Mouse (Mus musculus): ENCODE measurements around the gene Olfr706. TPM values are rescaled to one million over a fixed set of nuclear protein-coding genes. Genes with fewer than 3 reads are reported as not detected.

Gene Olfr706
- polyA plus RNA-seq, 1 experiment from 2014 or later = not detected

Other genes starting within 250 kb of the Olfr706 start
- gene Olfr693, start 207.6 kb downstream of the Olfr706 start, polyA plus RNA-seq (2014; fragmentation: Nextera tagmentation; extraction: Ambion mirVana) = not detected in 2 replicates
- not detected in 2 replicates for gene Olfr694, start 196.3 kb downstream of the Olfr706 start, polyA plus RNA-seq (2014; fragmentation: Nextera tagmentation; extraction: Ambion mirVana)
- gene Olfr695, start 171.8 kb downstream of the Olfr706 start, polyA plus RNA-seq (2014; fragmentation: Nextera tagmentation; extraction: Ambion mirVana) = not detected in 2 replicates
- gene Olfr697, start 145.7 kb downstream of the Olfr706 start, polyA plus RNA-seq (2014; fragmentation: Nextera tagmentation; extraction: Ambion mirVana) = not detected in 2 replicates
- not detected in 2 replicates for gene Olfr698, start 132.8 kb downstream of the Olfr706 start, polyA plus RNA-seq (2014; fragmentation: Nextera tagmentation; extraction: Ambion mirVana)
- not detected in 2 replicates for gene Olfr699, start 95.0 kb downstream of the Olfr706 start, polyA plus RNA-seq (2014; fragmentation: Nextera tagmentation; extraction: Ambion mirVana)
- gene Olfr700, start 79.3 kb downstream of the Olfr706 start, polyA plus RNA-seq (2014; fragmentation: Nextera tagmentation; extraction: Ambion mirVana) = not detected in 2 replicates
- gene Olfr701, start 74.0 kb downstream of the Olfr706 start, polyA plus RNA-seq (2014; fragmentation: Nextera tagmentation; extraction: Ambion mirVana) = not detected in 2 replicates
- not detected in 2 replicates for gene Olfr702, start 54.3 kb downstream of the Olfr706 start, polyA plus RNA-seq (2014; fragmentation: Nextera tagmentation; extraction: Ambion mirVana)
- not detected in 2 replicates for gene Olfr703, start 44.8 kb downstream of the Olfr706 start, polyA plus RNA-seq (2014; fragmentation: Nextera tagmentation; extraction: Ambion mirVana)
- not detected in 2 replicates for gene Olfr704, start 25.0 kb downstream of the Olfr706 start, polyA plus RNA-seq (2014; fragmentation: Nextera tagmentation; extraction: Ambion mirVana)
- not detected in 2 replicates for gene Olfr705, start 11.3 kb downstream of the Olfr706 start, polyA plus RNA-seq (2014; fragmentation: Nextera tagmentation; extraction: Ambion mirVana)
- not detected in 2 replicates for gene Olfr707, start 13.1 kb upstream of the Olfr706 start, polyA plus RNA-seq (2014; fragmentation: Nextera tagmentation; extraction: Ambion mirVana)
- not detected in 2 replicates for gene Olfr1532-ps1, start 19.8 kb upstream of the Olfr706 start, polyA plus RNA-seq (2014; fragmentation: Nextera tagmentation; extraction: Ambion mirVana)
- gene Olfr709-ps1, start 44.1 kb upstream of the Olfr706 start, polyA plus RNA-seq (2014; fragmentation: Nextera tagmentation; extraction: Ambion mirVana) = not detected in 2 replicates
- not detected in 2 replicates for gene Olfr710, start 60.1 kb upstream of the Olfr706 start, polyA plus RNA-seq (2014; fragmentation: Nextera tagmentation; extraction: Ambion mirVana)
- not detected in 2 replicates for gene Olfr6, start 75.8 kb upstream of the Olfr706 start, polyA plus RNA-seq (2014; fragmentation: Nextera tagmentation; extraction: Ambion mirVana)
- gene Olfr711, start 87.3 kb upstream of the Olfr706 start, polyA plus RNA-seq (2014; fragmentation: Nextera tagmentation; extraction: Ambion mirVana) = not detected in 2 replicates
- gene Olfr2, start 117.9 kb upstream of the Olfr706 start, polyA plus RNA-seq (2014; fragmentation: Nextera tagmentation; extraction: Ambion mirVana) = not detected in 2 replicates
- gene Olfr713, start 143.0 kb upstream of the Olfr706 start, polyA plus RNA-seq (2014; fragmentation: Nextera tagmentation; extraction: Ambion mirVana) = not detected in 2 replicates
- not detected in 2 replicates for gene Olfr714, start 182.8 kb upstream of the Olfr706 start, polyA plus RNA-seq (2014; fragmentation: Nextera tagmentation; extraction: Ambion mirVana)
- not detected in 2 replicates for gene Olfr17, start 205.1 kb upstream of the Olfr706 start, polyA plus RNA-seq (2014; fragmentation: Nextera tagmentation; extraction: Ambion mirVana)
- gene Olfr715b, start 222.2 kb upstream of the Olfr706 start, polyA plus RNA-seq (2014; fragmentation: Nextera tagmentation; extraction: Ambion mirVana) = not detected in 2 replicates
- not detected in 2 replicates for gene Olfr715, start 242.9 kb upstream of the Olfr706 start, polyA plus RNA-seq (2014; fragmentation: Nextera tagmentation; extraction: Ambion mirVana)

Data from forebrain, embryonic 11.5 days (tissue).